Comparison of ENCODE assay signal across 9 mouse cellular contexts in the genomic region with DNA sequence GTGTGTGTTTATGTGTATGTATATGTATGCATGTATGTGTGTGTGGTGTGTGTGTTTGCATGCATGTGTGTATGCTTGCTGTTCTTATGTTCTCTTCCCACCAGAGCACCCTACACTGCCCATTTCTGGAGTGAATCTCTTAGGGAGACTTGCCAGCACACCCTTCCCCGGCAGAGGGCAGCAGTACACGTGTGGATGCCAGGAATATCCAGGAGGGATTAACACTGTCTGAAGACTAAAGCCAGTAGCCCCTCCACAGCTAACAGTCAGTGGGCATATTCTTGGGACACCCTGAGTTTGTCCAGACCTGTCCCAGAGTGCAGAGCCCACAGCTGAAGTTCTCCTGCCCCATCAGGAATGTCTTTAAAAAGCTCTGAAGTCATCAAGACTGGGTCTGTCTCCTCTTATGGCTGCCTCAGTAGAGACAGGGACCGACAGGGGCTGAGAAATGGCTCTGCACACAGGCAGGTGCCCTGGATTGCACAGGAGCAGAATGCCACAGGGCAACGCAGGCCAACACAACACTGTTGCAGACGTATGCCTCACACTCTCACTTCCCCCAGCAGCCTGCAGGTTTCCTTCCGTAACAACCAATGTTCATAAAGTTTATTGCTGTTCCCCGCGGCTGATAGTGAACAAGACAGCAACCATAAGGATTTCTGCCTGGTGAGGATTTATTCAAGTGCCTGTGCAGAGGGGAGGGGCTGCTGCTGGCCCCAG. TPM values are rescaled to one million over a fixed set of nuclear protein-coding genes. Genes with fewer than 3 reads are reported as not detected.
DNase-seq lines count a peak whose midpoint lies in the region; ATAC-seq and TF ChIP-seq lines count a peak whose summit lies in the region.
"Had no signal": no experiment of that assay in that cellular context is flagged by ENCODE, and none has a peak within 500 bp of the region (broad histone marks: within the 10 kb centered on the region; RNA-seq: fewer than 3 reads in every experiment).

No protein-coding gene starts in this region.

- H3K27ac ChIP-seq in intestine, embryonic 16.5 days (ENCODE audit: low read length): no peak overlapping the region
- no peak overlapping the region for H3K27ac ChIP-seq in liver, postnatal 0 days (ENCODE audit: low read depth)
- H3K27ac ChIP-seq: embryonic facial prominence, embryonic 12.5 days had no signal

- DNase-seq in kidney, adult 18-20 months: peak; percentile 42
- no peak for DNase-seq in kidney, adult 11 months
- DNase-seq in MN1 (ENCODE audit: low spot score): peak; percentile 64
- DNase-seq in cerebellum, postnatal 14 days: peak; percentile 84 to 88
- DNase-seq in liver, postnatal 0 days: peak; percentile 36
- DNase-seq in skeletal muscle tissue, adult 2 months (ENCODE audit: low read depth, low spot score): peak; percentile 58
- no peak for DNase-seq in spleen, postnatal 14 days (ENCODE audit: low spot score in 2 of 2)

- H3K4me3 ChIP-seq in intestine, embryonic 16.5 days (ENCODE audit: low read length): no peak overlapping the region
- H3K4me3 ChIP-seq in liver, postnatal 0 days (ENCODE audit: low read depth, low read length): no peak overlapping the region
- H3K4me3 ChIP-seq: embryonic facial prominence, embryonic 12.5 days had no signal

- no peak overlapping the region for H3K4me2 ChIP-seq in intestine, embryonic 16.5 days (ENCODE audit: low read depth, low read length)
- no peak overlapping the region for H3K4me2 ChIP-seq in liver, postnatal 0 days (ENCODE audit: low read depth, low read length)
- H3K4me2 ChIP-seq: embryonic facial prominence, embryonic 12.5 days had no signal

- peak; percentile 44 for ATAC-seq in intestine, embryonic 16.5 days
- ATAC-seq in liver, postnatal 0 days: no peak

- H3K9ac ChIP-seq in intestine, embryonic 16.5 days (ENCODE audit: low read depth, low read length): no peak overlapping the region
- no peak overlapping the region for H3K9ac ChIP-seq in liver, postnatal 0 days (replicated peaks)
- H3K9ac ChIP-seq: embryonic facial prominence, embryonic 12.5 days had no signal

- no peaks in the 10 kb centered on the region for H3K4me1 ChIP-seq in intestine, embryonic 16.5 days (ENCODE audit: control insufficient read depth, insufficient read depth, low read length)
- no peaks in the 10 kb centered on the region for H3K4me1 ChIP-seq in liver, postnatal 0 days (ENCODE audit: insufficient read depth)

- TF ChIP-seq CTCF in liver, postnatal 0 days (IDR thresholded peaks at IDR 0.05; ENCODE audit: low read depth): peak; percentile 60

- no peaks in the 10 kb centered on the region for H3K9me3 ChIP-seq in intestine, embryonic 16.5 days (ENCODE audit: control insufficient read depth, low read length)
- H3K9me3 ChIP-seq in liver, postnatal 0 days (ENCODE audit: low read length): no peaks in the 10 kb centered on the region
- H3K9me3 ChIP-seq: embryonic facial prominence, embryonic 12.5 days had no signal

- no peak for TF ChIP-seq EP300 in liver, postnatal 0 days (IDR thresholded peaks at IDR 0.05; ENCODE audit: low read depth)

- 25% methylated on average over 8 of the region's 8 CpGs for WGBS in intestine, embryonic 16.5 days
- 53% methylated on average over 8 of the region's 8 CpGs for WGBS in liver, postnatal 0 days (ENCODE audit: insufficient replicate concordance)

- no peaks in the 10 kb centered on the region; the same call in 1 of the 2 replicates for H3K27me3 ChIP-seq in intestine, embryonic 16.5 days (replicated peaks; ENCODE audit: control insufficient read depth, insufficient read depth, low read length)
- H3K27me3 ChIP-seq in liver, postnatal 0 days (ENCODE audit: insufficient read depth, low read length): no peaks in the 10 kb centered on the region

- H3K36me3 ChIP-seq in intestine, embryonic 16.5 days (ENCODE audit: control insufficient read depth, insufficient read depth, low read length): no peaks in the 10 kb centered on the region
- no peaks in the 10 kb centered on the region for H3K36me3 ChIP-seq in liver, postnatal 0 days (replicated peaks; ENCODE audit: insufficient read depth, low read length)
- H3K36me3 ChIP-seq: embryonic facial prominence, embryonic 12.5 days had no signal

RNA-seq across cellular contexts. Expression of a gene that starts 2.4 kb away (rescaled TPM):
- polyA plus RNA-seq in intestine, embryonic 16.5 days (2015; fragmentation: Nextera tagmentation; extraction: Ambion mirVana): 0.09 and 0.11 TPM in 2 replicates
- 0.06 and 0.34 TPM in 2 replicates for polyA plus RNA-seq in liver, postnatal 0 days (2015; fragmentation: Nextera tagmentation; extraction: Ambion mirVana)

RNA-seq across cellular contexts. Expression of a gene that starts 31.5 kb away (rescaled TPM):
- polyA plus RNA-seq in intestine, embryonic 16.5 days (2015; fragmentation: Nextera tagmentation; extraction: Ambion mirVana): 238 and 255 TPM in 2 replicates
- polyA plus RNA-seq in liver, postnatal 0 days (2015; fragmentation: Nextera tagmentation; extraction: Ambion mirVana): 101 and 107 TPM in 2 replicates

RNA-seq across cellular contexts. Expression of a gene that starts 39.1 kb away (rescaled TPM):
- polyA plus RNA-seq in intestine, embryonic 16.5 days (2015; fragmentation: Nextera tagmentation; extraction: Ambion mirVana): 4.9 and 5.4 TPM in 2 replicates
- polyA plus RNA-seq in liver, postnatal 0 days (2015; fragmentation: Nextera tagmentation; extraction: Ambion mirVana): 4.7 and 5.2 TPM in 2 replicates

Comparison
In these comparisons a context has a peak if more than half of its experiments do, and no peak if none do; other contexts are left out.
1. DNase-seq: peak in kidney, adult 18-20 months (single experiment), MN1 (single experiment), cerebellum, postnatal 14 days (2 of 2), liver, postnatal 0 days (single experiment) and skeletal muscle tissue, adult 2 months (single experiment); none in kidney, adult 11 months (single experiment) and spleen, postnatal 14 days (0 of 2).